Mouse (Mus musculus) lung, postnatal 0 days (tissue): ENCODE measurements at regions not wholly inside any gene's neighbourhood (a gene's known extent, or its start where the extent isn't known, plus 50 kb on each side); places are given as distances from the start of the nearest gene placed in this dataset.

Experiments
- CTCF ChIP-seq: IDR thresholded peaks from 2 replicates; pipeline ENCODE4 v1.5.1; 2016; ENCODE audit warnings: antibody characterized with exemption, mild to moderate bottlenecking
- EP300 ChIP-seq: IDR thresholded peaks from 2 replicates; pipeline ENCODE4 v1.6.1; 2016; ENCODE audit warnings: antibody characterized with exemption, mild to moderate bottlenecking, control low read depth

- TF ChIP-seq CTCF (no peak), EP300 (no peak)
These were observed 360.4 kb downstream of the Fut8 start for GRCm38 (mm10) chr12:77598334-77598715.
